Mouse (Mus musculus) heart, adult 2 months (tissue): ENCODE results near the gene Cep164. TPM values are rescaled to one million over a fixed set of nuclear protein-coding genes. Genes with fewer than 3 reads are reported as not detected.

ENCODE experiments used
- DNase-seq, 2 experiments: peaks; one replicate each; pipeline ENCODE4 v3.0.0; 2021
- H3K27ac ChIP-seq: fragments of 200-600 bp; 2 replicates; pipeline ENCODE4 v1.8.1; 2022
- H3K27me3 ChIP-seq: fragments of 200-500 bp; 2 replicates; pipeline ENCODE4 v1.6.1; 2012; ENCODE audit warnings: mild to moderate bottlenecking, low read length, inconsistent platforms, mixed read lengths; ENCODE audit not compliant: control insufficient read depth, insufficient read depth
- H3K36me3 ChIP-seq: fragments of 200-500 bp; 2 replicates; pipeline ENCODE4 v1.6.1; 2012; ENCODE audit warnings: low read length, inconsistent platforms; ENCODE audit not compliant: control insufficient read depth, insufficient read depth
- H3K4me1 ChIP-seq: fragments of 200-500 bp; 2 replicates; pipeline ENCODE4 v1.6.1; 2011; ENCODE audit warnings: low read length; ENCODE audit not compliant: control insufficient read depth, insufficient read depth
- H3K4me3 ChIP-seq: fragments of 200-600 bp; 2 replicates; pipeline ENCODE4 v1.8.1; 2022
- H3K79me2 ChIP-seq: fragments of 200-500 bp; replicated peaks from 2 replicates; pipeline ENCODE4 v1.6.1; 2012; ENCODE audit warnings: mild to moderate bottlenecking, inconsistent platforms, low read length, moderate library complexity, mixed read lengths; ENCODE audit not compliant: control insufficient read depth, insufficient read depth
- H3K9ac ChIP-seq: fragments of 200-500 bp; 2 replicates; pipeline ENCODE4 v1.6.1; 2012; ENCODE audit warnings: low read depth, mild to moderate bottlenecking, control low read depth, inconsistent platforms, low read length, mixed read lengths
- CTCF ChIP-seq: fragments of 200-600 bp; IDR thresholded peaks from 2 replicates; pipeline ENCODE4 v1.8.1; 2022; ENCODE audit warnings: antibody characterized with exemption, mild to moderate bottlenecking, moderate library complexity
- EP300 ChIP-seq: fragments of 200-500 bp; IDR thresholded peaks from 2 replicates; pipeline ENCODE4 v1.6.1; 2011; ENCODE audit warnings: low read depth, low read length, control low read depth; ENCODE audit not compliant: insufficient read depth
- POLR2A ChIP-seq: fragments of 200-500 bp; IDR thresholded peaks from 2 replicates; pipeline ENCODE4 v1.6.1; 2011; ENCODE audit warnings: mild to moderate bottlenecking, low read depth, low read length, control low read depth; ENCODE audit not compliant: insufficient read depth
- WGBS: fragments of 180-500 bp; shearing (Covaris S2); methylation state at CpG from one replicate; pipeline ENCODE4 v1.1.7; 2018; 5-methylcytosine and 5-hydroxymethylcytosine counted together
- intact Hi-C: fragments of 180-260 bp; cut with DNase I; formaldehyde crosslinking; loops from one replicate; pipeline ENCODE4 v1.15.1; 2025
- polyA plus RNA-seq: library from polyadenylated mRNA; depleted of rRNA; stranded (reverse); fragments of >200 nt; gene quantifications from 2 replicates; pipeline ENCODE4 v1.2.3, GENCODE M21; 2012
- total RNA-seq, 2 experiments: library from RNA; stranded (reverse); gene quantifications; 2 replicates each; pipeline ENCODE4 v1.2.3; 2021

Cep164 gene
- total and polyA plus RNA-seq, 3 experiments: 6.0 to 6.2 (median 6.0) TPM

- TF ChIP-seq CTCF (no peak), EP300 (no peak), POLR2A (no peak)
- peaks cover 2% of the 10 kb centered on the region for H3K36me3 ChIP-seq
- intact Hi-C loops: no loop called here
- peak overlapping the region; percentile 59 for H3K9ac ChIP-seq
- no peak for DNase-seq
- H3K4me3 ChIP-seq: peak overlapping the region; percentile 79
- peaks cover 11% of the 10 kb centered on the region for H3K4me1 ChIP-seq
- 41% methylated on average over 7 of the region's 7 CpGs for WGBS
- H3K79me2 ChIP-seq: no peaks in the 10 kb centered on the region
- H3K27me3 ChIP-seq: no peaks in the 10 kb centered on the region
- peak overlapping the region; percentile 38 for H3K27ac ChIP-seq
Observed at GRCm38 (mm10) chr9:45839982-45840300, 11.4 kb upstream of the Cep164 start.

- H3K27me3 ChIP-seq: no peaks in the 10 kb centered on the region
- WGBS: 6% methylated on average over 17 of the region's 17 CpGs
- peak overlapping the region; percentile 68 for H3K27ac ChIP-seq
- TF ChIP-seq EP300: no peak
- no peak for TF ChIP-seq POLR2A
- no peak for TF ChIP-seq CTCF
- H3K36me3 ChIP-seq: peaks cover 2% of the 10 kb centered on the region
- peak; percentile 18 to 38 for DNase-seq
- H3K4me3 ChIP-seq: peak overlapping the region; percentile 79
- no peaks in the 10 kb centered on the region for H3K79me2 ChIP-seq
- H3K9ac ChIP-seq: peak overlapping the region; percentile 92
- H3K4me1 ChIP-seq: peaks cover 11% of the 10 kb centered on the region
- intact Hi-C loops: no loop called here
Observed at GRCm38 (mm10) chr9:45839139-45839981, 10.9 kb upstream of the Cep164 start.

GRCm38 (mm10) chr9:45838434-45839138 lies 10.1 kb upstream of the Cep164 start, which contains the start of gene Bace1:
TSS of gene Bace1 (plus strand) at chr9:45838580.
- Histone ChIP-seq H3K4me3 (peak within 1 kb of the TSS; percentile 79), H3K27me3 (no peaks in the 10 kb centered on the region), H3K4me1 (peaks cover 11% of the 10 kb centered on the region), H3K36me3 (peaks cover 2% of the 10 kb centered on the region), H3K79me2 (no peaks in the 10 kb centered on the region), H3K27ac (peak within 1 kb of the TSS; percentile 68), H3K9ac (peak within 1 kb of the TSS; percentile 92)
- under 1% methylated on average over 40 of the region's 40 CpGs for WGBS
- intact Hi-C loops: no loop called here
- DNase-seq: peak; percentile 79 to 80
- peak; percentile 48 for TF ChIP-seq CTCF
- no peak for TF ChIP-seq EP300
- peak; percentile 89 for TF ChIP-seq POLR2A

- H3K9ac ChIP-seq: no peak overlapping the region; the same call in 1 of the 2 replicates
- DNase-seq: no peak
- WGBS: 15% methylated on average over 4 of the region's 4 CpGs
- H3K4me1 ChIP-seq: peaks cover 11% of the 10 kb centered on the region
- peak overlapping the region; percentile 79 for H3K4me3 ChIP-seq
- no peaks in the 10 kb centered on the region for H3K27me3 ChIP-seq
- no peak for TF ChIP-seq POLR2A
- TF ChIP-seq CTCF: no peak
- TF ChIP-seq EP300: no peak
- H3K79me2 ChIP-seq: no peaks in the 10 kb centered on the region
- H3K27ac ChIP-seq: peak overlapping the region; percentile 68
- intact Hi-C loops: no loop called here
- H3K36me3 ChIP-seq: peaks cover 2% of the 10 kb centered on the region
Observed at GRCm38 (mm10) chr9:45838069-45838433, 9.6 kb upstream of the Cep164 start.

GRCm38 (mm10) chr9:45833461-45833860 lies 5.0 kb upstream of the Cep164 start:
- Histone ChIP-seq H3K4me1 (no peaks in the 10 kb centered on the region), H3K4me3 (no peak overlapping the region), H3K79me2 (no peaks in the 10 kb centered on the region), H3K36me3 (no peaks in the 10 kb centered on the region), H3K27me3 (no peaks in the 10 kb centered on the region), H3K27ac (no peak overlapping the region), H3K9ac (no peak overlapping the region)
- TF ChIP-seq CTCF: no peak
- no peak for TF ChIP-seq POLR2A
- no peak for TF ChIP-seq EP300
- 68% methylated on average over 2 of the region's 2 CpGs for WGBS
- no peak for DNase-seq
- intact Hi-C loops: no loop called here

GRCm38 (mm10) chr9:45832898-45833297 lies 4.4 kb upstream of the Cep164 start:
- WGBS: 87% methylated on average over 2 of the region's 2 CpGs
- no peak overlapping the region for H3K9ac ChIP-seq
- no peak overlapping the region for H3K4me3 ChIP-seq
- no peaks in the 10 kb centered on the region for H3K27me3 ChIP-seq
- H3K4me1 ChIP-seq: no peaks in the 10 kb centered on the region
- no peaks in the 10 kb centered on the region for H3K79me2 ChIP-seq
- DNase-seq: no peak
- intact Hi-C loops: no loop called here
- no peak overlapping the region for H3K27ac ChIP-seq
- H3K36me3 ChIP-seq: no peaks in the 10 kb centered on the region
- TF ChIP-seq CTCF (no peak), POLR2A (no peak), EP300 (no peak)
